Mouse (Mus musculus) spleen, embryonic (tissue): ENCODE data around the gene Gm11627.
"Not testable (repeated sequence)": the region's sequence is repeated elsewhere in the genome, so short reads cannot be mapped to it uniquely, and the experiment has no call there.

ENCODE experiments used
- CTCF ChIA-PET: fragments of 350-600 bp; sonication (Branson Sonifier 250); formaldehyde crosslinking; loops from one replicate; lab custom pipeline; 2022; lab: Charles Lee

Gene Gm11627

GRCm38 (mm10) chr11:102564952-102565671, 14.1 kb downstream of the Gm11627 start:
- CTCF ChIA-PET = not testable (repeated sequence)

- CTCF ChIA-PET = interaction anchor here (0.6 kb wide), 1 partner anchor 15 kb away, joined by 5 read pairs; no protein-coding TSS in a partner anchor
These were observed 20.6 kb downstream of the Gm11627 start for GRCm38 (mm10) chr11:102558704-102559103.

GRCm38 (mm10) chr11:102557386-102557785, 21.9 kb downstream of the Gm11627 start:
- CTCF ChIA-PET = interaction anchor here (0.6 kb wide), 4 partner anchors 9 to 338 kb away, joined by 3 to 7 read pairs (median 5); no protein-coding TSS in a partner anchor

DNA sequence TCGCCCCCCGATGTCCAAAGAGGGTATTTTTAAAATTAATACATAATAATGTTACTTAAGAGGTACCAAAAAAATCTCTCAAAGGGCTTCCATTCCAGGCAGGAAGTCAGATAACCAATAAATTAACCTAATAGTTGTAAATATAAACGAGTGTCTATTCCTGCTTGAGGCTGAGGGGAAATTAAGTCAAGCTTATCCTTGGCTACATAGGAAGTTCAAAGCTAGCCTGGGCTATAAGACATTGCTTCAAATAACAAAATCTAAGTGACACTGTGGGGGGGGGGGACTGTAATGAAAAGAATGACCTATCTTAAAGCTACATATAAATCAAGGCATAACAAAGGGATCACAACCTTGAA, 22.6 kb downstream of the Gm11627 start:
- CTCF ChIA-PET = interaction anchor here (0.6 kb wide), 3 partner anchors 8 to 337 kb away, joined by 3 to 7 read pairs (median 4); no protein-coding TSS in a partner anchor

GRCm38 (mm10) chr11:102556031-102556715, 23.1 kb downstream of the Gm11627 start, which contains the start of gene Gpatch8:
TSS of gene Gpatch8 (minus strand) at chr11:102556392.
- CTCF ChIA-PET = no interaction called here

DNA sequence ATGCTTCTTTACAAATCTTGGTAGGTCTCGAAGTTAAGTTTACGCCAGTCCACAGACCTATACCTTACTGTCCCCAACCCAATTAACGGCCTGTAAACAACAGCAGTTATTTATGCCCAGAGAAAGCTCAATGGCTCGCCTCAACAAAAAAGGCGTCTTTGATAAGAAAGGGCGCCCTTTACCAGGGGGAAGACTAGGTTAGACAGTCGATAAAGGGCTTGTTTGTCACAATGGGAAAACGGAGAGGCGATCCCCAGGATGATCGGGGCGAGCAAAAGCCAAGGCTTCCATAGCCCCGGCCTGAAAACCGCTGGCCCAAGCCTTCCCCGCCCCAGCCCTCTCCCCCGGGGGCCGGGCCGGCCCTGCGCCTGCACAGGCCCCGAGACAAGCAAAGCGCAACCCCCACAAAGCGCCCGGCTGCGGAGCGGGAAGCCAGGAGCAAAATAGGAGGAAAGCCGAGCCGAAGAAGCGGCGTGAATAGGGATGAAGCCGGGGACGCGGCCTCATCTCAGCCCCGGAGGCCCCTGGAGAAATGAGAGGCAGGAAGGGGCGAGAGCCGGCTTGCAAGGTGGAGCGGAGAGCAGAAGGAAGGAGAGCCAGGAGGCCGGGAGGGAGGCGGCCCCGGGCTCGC, 23.7 kb downstream of the Gm11627 start:
- CTCF ChIA-PET = interaction anchor here (0.5 kb wide), 1 partner anchor 171 kb away, joined by 5 read pairs; no protein-coding TSS in a partner anchor

DNA sequence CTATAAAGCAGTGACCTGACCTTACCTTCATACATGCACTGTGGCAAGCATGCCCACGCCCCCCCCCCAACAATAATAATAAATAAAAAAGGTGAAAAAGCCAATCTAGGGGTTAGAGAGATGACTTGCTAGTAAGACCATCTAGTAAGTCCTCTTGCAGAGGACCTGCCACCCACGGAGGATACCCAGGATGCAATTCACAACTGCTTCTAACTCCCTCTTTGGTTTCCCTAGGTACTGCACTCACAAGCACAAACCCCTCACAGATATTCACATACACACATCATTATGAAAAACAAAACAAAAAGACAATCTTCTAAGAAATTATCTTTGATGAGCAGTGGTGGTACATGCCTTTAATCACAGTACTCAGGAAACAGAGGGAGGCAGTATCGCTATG, 27.2 kb downstream of the Gm11627 start:
- CTCF ChIA-PET = no interaction called here

GRCm38 (mm10) chr11:102551176-102551575, 28.1 kb downstream of the Gm11627 start:
- CTCF ChIA-PET = no interaction called here

DNA sequence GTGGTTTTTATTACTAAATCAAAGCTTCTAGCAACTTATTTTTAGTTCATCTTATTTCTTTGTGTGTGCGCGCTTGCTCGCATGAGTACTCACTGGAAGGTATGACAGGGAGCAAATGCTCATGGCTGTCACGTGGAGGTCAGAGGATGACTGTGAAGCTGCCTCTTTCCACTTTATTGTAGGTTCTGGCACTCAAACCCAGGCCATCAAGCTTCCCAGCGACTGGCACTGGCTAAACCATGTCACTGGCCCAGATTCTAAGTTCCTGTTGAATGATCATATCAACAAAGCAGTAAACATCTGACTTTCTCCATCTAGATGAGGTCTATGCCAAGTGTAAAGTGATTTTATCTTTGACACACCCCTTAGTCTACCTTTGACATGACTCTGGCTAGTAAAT, 37.8 kb downstream of the Gm11627 start:
- CTCF ChIA-PET = no interaction called here

- CTCF ChIA-PET = interaction anchor here (0.6 kb wide), 2 partner anchors 117 to 305 kb away, joined by 3 to 4 read pairs; no protein-coding TSS in a partner anchor
These were observed 39.0 kb downstream of the Gm11627 start for GRCm38 (mm10) chr11:102540286-102540685.

GRCm38 (mm10) chr11:102539690-102540089, 39.6 kb downstream of the Gm11627 start:
- CTCF ChIA-PET = interaction anchor here (0.6 kb wide), 2 partner anchors 117 to 304 kb away, joined by 3 to 4 read pairs; no protein-coding TSS in a partner anchor

DNA sequence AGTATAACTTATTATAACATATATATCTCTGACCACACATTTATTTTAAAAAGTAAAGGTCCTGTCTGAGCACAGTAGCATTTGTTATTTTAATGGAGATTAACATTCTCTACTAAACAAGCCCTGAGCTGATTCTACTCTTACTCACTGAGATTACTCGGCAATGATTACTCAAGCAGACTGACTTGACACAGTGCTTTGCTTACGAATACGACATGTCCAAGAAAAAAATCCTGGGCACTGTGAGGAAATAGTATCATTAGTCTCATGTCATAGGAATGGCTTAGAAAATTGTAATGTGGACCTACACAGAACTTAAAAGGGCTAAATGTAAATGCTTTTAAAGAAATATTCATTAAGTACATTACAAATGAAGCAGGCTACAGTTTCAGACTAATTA, 43.1 kb downstream of the Gm11627 start:
- CTCF ChIA-PET = no interaction called here

DNA sequence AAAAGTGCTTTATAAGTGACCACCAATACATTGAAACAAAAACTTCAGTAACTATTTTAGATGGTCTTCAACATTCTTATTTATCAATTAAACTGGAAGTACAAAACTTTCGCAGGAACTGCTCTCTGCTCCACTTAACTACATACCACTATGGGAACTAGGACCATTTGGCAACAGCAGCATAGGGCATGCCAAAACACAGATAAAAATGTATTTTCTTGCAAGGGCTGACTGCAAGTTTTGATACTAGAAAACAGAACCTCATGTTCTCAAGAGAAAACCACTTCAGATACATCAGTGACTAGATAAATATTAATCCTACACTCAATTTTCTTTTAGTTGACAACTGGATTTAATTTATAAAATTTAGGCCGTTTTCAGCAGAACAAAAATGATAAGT, 45.2 kb downstream of the Gm11627 start:
- CTCF ChIA-PET = no interaction called here

GRCm38 (mm10) chr11:102531425-102531824, 47.8 kb downstream of the Gm11627 start:
- CTCF ChIA-PET = no interaction called here
